Mouse (Mus musculus) CD4-positive helper T cell, adult 2 months (primary cell): ENCODE results near the gene Syne1.

ENCODE experiments used
- DNase-seq: peaks from one replicate; pipeline ENCODE4 v3.0.0-alpha.2; 2012; ENCODE audit warnings: low read depth, missing footprints, low spot score

Gene Syne1

GRCm38 (mm10) chr10:5159679-5160078 is 391.6 kb downstream of the Syne1 start:
- DNase-seq = no peak

GRCm38 (mm10) chr10:5153047-5153446 is 398.2 kb downstream of the Syne1 start:
- DNase-seq = no peak

GRCm38 (mm10) chr10:5141471-5141870 is 409.8 kb downstream of the Syne1 start:
- no peak for DNase-seq

GRCm38 (mm10) chr10:5139932-5140264 is 411.4 kb downstream of the Syne1 start:
- DNase-seq = no peak

- DNase-seq = no peak
Measured at GRCm38 (mm10) chr10:5139246-5139931, 411.9 kb downstream of the Syne1 start.

GRCm38 (mm10) chr10:5132050-5132449 is 419.2 kb downstream of the Syne1 start:
- DNase-seq = no peak

GRCm38 (mm10) chr10:5130495-5130894 is 420.8 kb downstream of the Syne1 start:
- no peak for DNase-seq

GRCm38 (mm10) chr10:5124757-5125156 is 426.5 kb downstream of the Syne1 start:
- DNase-seq = no peak

GRCm38 (mm10) chr10:5116720-5117119 is 434.6 kb downstream of the Syne1 start:
- no peak for DNase-seq

- DNase-seq = no peak
Measured at GRCm38 (mm10) chr10:5116155-5116554, 435.1 kb downstream of the Syne1 start.

GRCm38 (mm10) chr10:5110773-5111172 is 440.5 kb downstream of the Syne1 start:
- DNase-seq = no peak

- no peak for DNase-seq
Measured at GRCm38 (mm10) chr10:5097754-5098137, 453.5 kb downstream of the Syne1 start.

GRCm38 (mm10) chr10:5096996-5097753 is 454.1 kb downstream of the Syne1 start:
- no peak for DNase-seq

GRCm38 (mm10) chr10:5089133-5089532 is 462.1 kb downstream of the Syne1 start:
- DNase-seq = no peak

GRCm38 (mm10) chr10:5087336-5087735 is 463.9 kb downstream of the Syne1 start:
- no peak for DNase-seq

- DNase-seq = no peak
Measured at GRCm38 (mm10) chr10:5086329-5086728, 465.0 kb downstream of the Syne1 start.

- DNase-seq = no peak
Measured at GRCm38 (mm10) chr10:5085792-5086191, 465.5 kb downstream of the Syne1 start.

- DNase-seq = no peak
Measured at GRCm38 (mm10) chr10:5083716-5084115, 467.6 kb downstream of the Syne1 start.

- DNase-seq = peak; percentile 35
Measured at GRCm38 (mm10) chr10:5079945-5080468, 471.3 kb downstream of the Syne1 start.

GRCm38 (mm10) chr10:5075724-5076123 is 475.6 kb downstream of the Syne1 start:
- DNase-seq = no peak

- DNase-seq = no peak
Measured at GRCm38 (mm10) chr10:5072054-5072453, 479.2 kb downstream of the Syne1 start.

GRCm38 (mm10) chr10:5070941-5071231 is 480.4 kb downstream of the Syne1 start:
- DNase-seq = no peak
